Mouse (Mus musculus): Measurements from ENCODE around the gene Polr3a. TPM values are rescaled to one million over a fixed set of nuclear protein-coding genes. Genes with fewer than 3 reads are reported as not detected.
"Not testable (repeated sequence)": the region's sequence is repeated elsewhere in the genome, so short reads cannot be mapped to it uniquely, and the experiment has no call there.

Polr3a gene
- polyA plus RNA-seq, 1 experiment = 12.3 TPM

- Histone ChIP-seq H3K36me3 (ENCODE audit: control insufficient read depth, insufficient read depth) (peaks cover 93% of the 10 kb centered on the region), H3K79me2 (ENCODE audit: control insufficient read depth, insufficient read depth) (no peaks in the 10 kb centered on the region), H3ac (ENCODE audit: control insufficient read depth, insufficient read length, low read depth) (no peak overlapping the region), H3K4me3 (ENCODE audit: insufficient read depth, poor library complexity, severe bottlenecking) (no peak overlapping the region), H3K27me3 (ENCODE audit: control insufficient read depth, insufficient read depth, insufficient read length) (no peaks in the 10 kb centered on the region), H3K79me3 (ENCODE audit: low read depth) (no peaks in the 10 kb centered on the region)
- TF ChIP-seq CTCF (IDR thresholded peaks at IDR 0.05; ENCODE audit: control insufficient read depth, insufficient read depth, insufficient read length) = no peak
- TF ChIP-seq USF1 (IDR thresholded peaks at IDR 0.05; ENCODE audit: low read depth) = no peak
- TF ChIP-seq FOSL1 (IDR thresholded peaks at IDR 0.05; ENCODE audit: insufficient read depth, low read length, poor library complexity, severe bottlenecking) = no peak
- TF ChIP-seq MYOD1 (IDR thresholded peaks at IDR 0.05; ENCODE audit: control insufficient read depth, insufficient read length, low read depth) = no peak
- no peak for TF ChIP-seq CEBPB (IDR thresholded peaks at IDR 0.05; ENCODE audit: low read depth)
- no peak for TF ChIP-seq MYOG (IDR thresholded peaks at IDR 0.05; ENCODE audit: control insufficient read depth, extremely low read depth, insufficient read length)
- no peak for TF ChIP-seq MAX (IDR thresholded peaks at IDR 0.05)
Measured at GRCm38 (mm10) chr14:24468806-24469205, 18.1 kb downstream of the Polr3a start.

- Histone ChIP-seq H3K27me3 (ENCODE audit: control insufficient read depth, insufficient read depth, insufficient read length) (no peaks in the 10 kb centered on the region), H3K79me3 (ENCODE audit: low read depth) (no peaks in the 10 kb centered on the region), H3K79me2 (ENCODE audit: control insufficient read depth, insufficient read depth) (no peaks in the 10 kb centered on the region), H3K4me3 (ENCODE audit: insufficient read depth, poor library complexity, severe bottlenecking) (no peak overlapping the region), H3ac (ENCODE audit: control insufficient read depth, insufficient read length, low read depth) (no peak overlapping the region), H3K36me3 (ENCODE audit: control insufficient read depth, insufficient read depth) (peaks cover 91% of the 10 kb centered on the region)
- no peak for TF ChIP-seq MYOD1 (IDR thresholded peaks at IDR 0.05; ENCODE audit: control insufficient read depth, insufficient read length, low read depth)
- TF ChIP-seq MAX (IDR thresholded peaks at IDR 0.05) = no peak
- TF ChIP-seq MYOG (IDR thresholded peaks at IDR 0.05; ENCODE audit: control insufficient read depth, extremely low read depth, insufficient read length) = no peak
- no peak for TF ChIP-seq FOSL1 (IDR thresholded peaks at IDR 0.05; ENCODE audit: insufficient read depth, low read length, poor library complexity, severe bottlenecking)
- no peak for TF ChIP-seq CTCF (IDR thresholded peaks at IDR 0.05; ENCODE audit: control insufficient read depth, insufficient read depth, insufficient read length)
- TF ChIP-seq CEBPB (IDR thresholded peaks at IDR 0.05; ENCODE audit: low read depth) = no peak
Measured at GRCm38 (mm10) chr14:24458191-24458590, 28.7 kb downstream of the Polr3a start.

- H3K36me3 ChIP-seq (ENCODE audit: control insufficient read depth, insufficient read depth) = peaks cover 18% of the 10 kb centered on the region
- not testable (repeated sequence) for H3K79me2 ChIP-seq (ENCODE audit: control insufficient read depth, insufficient read depth); H3ac ChIP-seq (ENCODE audit: control insufficient read depth, insufficient read length, low read depth); H3K4me3 ChIP-seq (ENCODE audit: insufficient read depth, poor library complexity, severe bottlenecking); H3K27me3 ChIP-seq (ENCODE audit: control insufficient read depth, insufficient read depth, insufficient read length); H3K79me3 ChIP-seq (ENCODE audit: low read depth)
Measured at GRCm38 (mm10) chr14:24443529-24443928, 43.3 kb downstream of the Polr3a start.

Other genes with a start within 250 kb of the Polr3a start
- 59.6 TPM for gene Dlg5, start 241.1 kb downstream of the Polr3a start, polyA plus RNA-seq (2012; fragmentation: generic; extraction: Trizol)
- gene E330034G19Rik, start 193.8 kb downstream of the Polr3a start, polyA plus RNA-seq (2012; fragmentation: generic; extraction: Trizol) = not detected
- gene Rps24, start 67 bp upstream of the Polr3a start, polyA plus RNA-seq (2012; fragmentation: generic; extraction: Trizol) = 3,018 TPM